Mouse (Mus musculus) lung, postnatal 10 days (tissue): ENCODE results near the gene Htt.

Source experiments
- DNase-seq: peaks from one replicate; pipeline ENCODE4 v3.0.0; 2021

The Htt gene

GRCm38 (mm10) chr5:34896697-34897453 is 135.3 kb downstream of the Htt start:
- DNase-seq: no peak

DNA sequence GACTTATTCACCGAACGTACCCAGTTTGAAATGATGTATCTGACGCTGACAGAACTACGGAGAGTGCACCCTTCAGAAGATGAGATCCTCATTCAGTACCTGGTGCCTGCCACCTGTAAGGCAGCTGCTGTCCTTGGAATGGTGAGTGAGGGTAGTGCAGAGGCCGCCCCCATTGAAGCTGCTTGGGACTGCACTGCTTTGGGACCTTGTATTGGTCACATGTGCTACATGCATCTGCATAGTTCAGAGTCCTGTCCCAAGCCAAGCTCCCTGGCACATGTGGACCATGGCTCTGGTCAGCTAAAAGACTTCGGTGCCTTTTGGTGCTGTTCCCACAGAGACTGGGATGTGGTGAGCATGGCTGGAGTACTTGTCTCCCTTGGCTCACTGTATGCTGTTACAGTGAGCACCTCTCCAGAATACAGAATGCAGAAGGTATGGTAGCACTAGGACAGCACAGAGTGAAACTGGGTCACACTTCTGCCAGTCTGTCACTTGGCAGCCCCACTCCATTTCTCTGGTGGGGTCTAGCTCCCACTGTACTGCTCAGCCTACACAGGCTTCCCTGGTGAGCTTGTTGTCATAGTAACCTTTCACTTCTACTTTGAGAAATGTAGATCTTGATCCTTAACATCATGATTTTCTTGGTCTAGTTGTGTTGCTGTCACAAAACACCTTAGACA is 138.4 kb downstream of the Htt start:
- no peak for DNase-seq

DNA sequence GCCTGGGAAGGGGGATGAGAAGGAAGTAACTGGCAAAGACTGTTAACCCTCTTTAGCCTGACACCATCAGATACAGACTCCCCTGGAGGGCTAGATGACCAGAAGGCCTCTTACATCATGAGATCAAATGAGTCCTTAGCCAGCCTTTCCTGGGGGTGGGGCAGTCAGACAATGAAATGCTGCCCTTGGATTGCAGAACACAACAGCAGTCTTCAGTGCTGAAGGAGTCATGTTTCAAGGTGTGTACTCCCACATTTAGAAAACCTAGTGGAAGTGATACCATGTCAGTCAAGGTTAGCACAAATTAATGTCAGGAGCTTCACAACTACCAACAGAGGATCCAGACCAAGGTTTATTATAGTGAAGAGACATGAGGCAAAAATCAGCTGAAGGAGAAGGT is 140.8 kb downstream of the Htt start:
- peak; percentile 33 for DNase-seq

DNA sequence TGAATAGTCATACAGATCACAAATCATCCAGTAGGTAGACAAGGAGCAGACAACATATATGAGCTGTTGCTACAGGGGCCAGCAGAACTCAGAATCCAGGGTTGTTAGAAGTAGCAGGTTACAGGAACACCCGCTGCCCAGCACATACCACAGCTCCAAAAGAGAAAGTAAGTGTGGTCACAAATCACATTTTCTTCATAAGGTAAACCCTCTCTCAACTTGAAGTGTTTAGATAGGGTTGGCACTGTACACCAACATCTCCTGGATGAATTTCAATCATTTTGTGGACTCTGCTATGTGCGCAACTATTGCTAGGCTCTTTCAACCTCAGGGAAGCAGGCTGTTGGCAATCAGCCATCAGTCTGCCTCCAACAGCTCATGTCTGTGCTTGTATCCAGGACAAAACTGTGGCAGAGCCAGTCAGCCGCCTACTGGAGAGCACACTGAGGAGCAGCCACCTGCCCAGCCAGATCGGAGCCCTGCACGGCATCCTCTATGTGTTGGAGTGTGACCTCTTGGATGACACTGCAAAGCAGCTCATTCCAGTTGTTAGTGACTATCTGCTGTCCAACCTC is 141.4 kb downstream of the Htt start:
- peak; percentile 87 for DNase-seq

- no peak for DNase-seq
Measured at GRCm38 (mm10) chr5:34904412-34904811, 142.9 kb downstream of the Htt start.

- DNase-seq: no peak
Measured at GRCm38 (mm10) chr5:34907230-34907629, 145.7 kb downstream of the Htt start.

GRCm38 (mm10) chr5:34907910-34908725 is 146.6 kb downstream of the Htt start, which contains the start of gene Msantd1:
Msantd1 (plus strand) TSS chr5:34908012.
- no peak for DNase-seq

DNA sequence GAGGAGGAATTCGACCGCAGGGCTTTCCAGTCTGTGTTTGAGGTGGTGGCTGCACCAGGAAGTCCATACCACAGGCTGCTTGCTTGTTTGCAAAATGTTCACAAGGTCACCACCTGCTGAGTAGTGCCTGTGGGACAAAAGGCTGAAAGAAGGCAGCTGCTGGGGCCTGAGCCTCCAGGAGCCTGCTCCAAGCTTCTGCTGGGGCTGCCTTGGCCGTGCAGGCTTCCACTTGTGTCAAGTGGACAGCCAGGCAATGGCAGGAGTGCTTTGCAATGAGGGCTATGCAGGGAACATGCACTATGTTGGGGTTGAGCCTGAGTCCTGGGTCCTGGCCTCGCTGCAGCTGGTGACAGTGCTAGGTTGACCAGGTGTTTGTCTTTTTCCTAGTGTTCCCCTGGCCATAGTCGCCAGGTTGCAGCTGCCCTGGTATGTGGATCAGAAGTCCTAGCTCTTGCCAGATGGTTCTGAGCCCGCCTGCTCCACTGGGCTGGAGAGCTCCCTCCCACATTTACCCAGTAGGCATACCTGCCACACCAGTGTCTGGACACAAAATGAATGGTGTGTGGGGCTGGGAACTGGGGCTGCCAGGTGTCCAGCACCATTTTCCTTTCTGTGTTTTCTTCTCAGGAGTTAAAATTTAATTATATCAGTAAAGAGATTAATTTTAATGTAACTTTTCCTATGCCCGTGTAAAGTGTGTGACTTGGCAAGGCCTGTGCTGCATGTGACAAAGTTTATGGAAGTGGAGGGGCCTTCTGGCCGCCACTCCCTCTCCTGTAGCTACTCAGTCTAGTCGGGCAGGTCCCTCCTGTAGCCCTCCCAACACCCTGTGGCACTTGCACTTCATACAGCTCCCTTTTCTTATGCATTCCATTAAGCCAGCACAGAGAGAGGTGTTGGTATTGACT is 147.4 kb downstream of the Htt start:
- peak; percentile 20 for DNase-seq

DNA sequence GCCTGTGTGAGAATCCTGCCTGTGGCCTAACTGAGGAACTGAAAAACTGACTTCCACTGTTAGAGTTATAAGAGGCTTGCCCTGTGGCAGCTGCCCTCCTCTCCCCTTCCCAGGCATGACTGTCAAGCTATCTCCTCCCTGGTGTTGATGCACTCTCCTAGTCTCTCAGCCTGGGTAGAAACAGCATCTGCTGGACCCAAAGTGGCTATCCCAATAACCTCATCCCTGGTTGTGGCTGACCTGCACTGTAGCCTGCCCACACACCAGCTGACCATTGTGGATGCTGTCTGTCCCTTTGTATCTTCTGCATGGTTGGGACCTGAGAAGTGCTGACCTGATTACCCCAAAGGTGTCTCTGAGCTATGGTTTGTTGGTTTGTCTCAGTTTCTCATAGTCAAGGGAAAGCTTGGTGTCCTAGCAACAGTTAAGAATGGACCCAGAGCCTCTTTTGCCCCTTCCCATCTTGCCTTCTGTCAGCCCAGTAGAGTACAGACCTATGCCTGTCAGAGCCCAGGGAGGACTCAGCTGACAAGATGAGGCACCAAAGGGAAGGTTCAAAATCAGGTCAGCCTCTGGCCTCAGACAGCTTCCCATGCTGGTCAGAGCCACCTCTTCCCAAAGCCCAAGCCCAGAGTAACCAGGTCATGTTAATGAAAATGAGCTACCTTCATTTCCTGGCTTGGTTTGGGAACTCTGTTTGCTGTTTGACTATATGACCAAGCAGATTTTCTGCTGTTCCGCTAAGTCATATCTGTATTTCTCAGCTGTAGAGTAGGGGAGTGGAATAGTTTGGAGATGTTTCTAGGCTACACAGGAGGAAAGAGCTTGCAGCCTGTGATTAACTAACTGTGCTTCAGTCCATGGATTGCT is 148.3 kb downstream of the Htt start:
- DNase-seq: no peak

DNA sequence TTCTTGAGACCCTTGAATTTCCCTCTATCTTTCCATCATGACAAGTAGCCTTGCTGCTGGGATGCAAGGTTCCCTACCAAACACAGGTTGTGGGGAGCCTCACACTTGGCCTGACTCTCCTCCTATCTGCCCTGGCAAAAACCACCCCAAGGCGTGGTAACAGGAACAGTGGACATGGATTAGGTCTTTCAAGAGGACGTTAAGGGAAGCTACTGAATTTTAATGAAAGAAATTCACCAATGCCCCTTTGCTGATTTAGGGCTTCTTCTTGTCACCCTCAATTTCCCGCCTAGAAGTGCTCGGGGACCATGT is 148.9 kb downstream of the Htt start:
- DNase-seq: no peak

- peak; percentile 89 for DNase-seq
Measured at GRCm38 (mm10) chr5:34915801-34916200, 154.3 kb downstream of the Htt start.

- no peak for DNase-seq
Measured at GRCm38 (mm10) chr5:34917234-34917655, 155.7 kb downstream of the Htt start.

DNA sequence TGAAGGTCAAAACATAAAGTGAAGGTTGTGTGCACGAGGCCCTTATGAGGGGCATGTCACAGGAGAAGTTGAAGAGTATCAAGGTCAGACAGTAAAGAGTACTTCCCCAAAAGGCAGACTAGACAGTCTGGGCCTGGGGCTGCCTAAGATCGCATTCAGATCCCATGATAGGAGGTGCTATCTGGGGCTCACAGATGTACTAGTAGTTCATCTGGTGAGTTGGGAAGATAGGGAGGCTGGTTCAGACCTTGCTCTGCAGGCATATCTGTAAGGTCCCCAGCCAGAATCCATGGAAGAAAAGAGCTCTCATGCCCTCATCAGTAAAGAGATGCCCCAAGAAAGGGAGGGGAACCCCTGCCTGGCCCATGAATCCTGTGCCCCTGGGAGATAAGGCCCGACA is 157.2 kb downstream of the Htt start:
- no peak for DNase-seq

DNA sequence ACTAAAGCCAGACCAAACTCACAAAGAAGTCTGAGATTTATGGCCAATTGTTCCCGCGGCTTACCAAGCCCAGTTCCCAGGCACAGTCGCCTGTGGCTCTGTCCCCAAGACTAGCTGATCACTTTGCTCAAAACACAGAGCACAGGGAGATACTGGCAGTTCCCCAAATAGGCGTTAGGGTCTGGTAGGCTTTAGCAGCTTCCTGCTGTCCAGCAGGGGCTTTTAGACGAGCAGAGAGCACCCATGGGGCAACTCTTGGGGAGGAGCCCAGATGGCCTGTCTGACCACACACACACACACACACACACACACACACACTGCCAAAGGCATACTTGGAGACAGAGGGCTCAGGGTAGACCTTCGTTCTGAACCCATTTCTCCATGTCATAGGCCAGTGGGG is 161.0 kb downstream of the Htt start:
- no peak for DNase-seq

GRCm38 (mm10) chr5:34923920-34924319 is 162.4 kb downstream of the Htt start:
- DNase-seq: no peak

- no peak for DNase-seq
Measured at GRCm38 (mm10) chr5:34924519-34924918, 163.0 kb downstream of the Htt start.

DNA sequence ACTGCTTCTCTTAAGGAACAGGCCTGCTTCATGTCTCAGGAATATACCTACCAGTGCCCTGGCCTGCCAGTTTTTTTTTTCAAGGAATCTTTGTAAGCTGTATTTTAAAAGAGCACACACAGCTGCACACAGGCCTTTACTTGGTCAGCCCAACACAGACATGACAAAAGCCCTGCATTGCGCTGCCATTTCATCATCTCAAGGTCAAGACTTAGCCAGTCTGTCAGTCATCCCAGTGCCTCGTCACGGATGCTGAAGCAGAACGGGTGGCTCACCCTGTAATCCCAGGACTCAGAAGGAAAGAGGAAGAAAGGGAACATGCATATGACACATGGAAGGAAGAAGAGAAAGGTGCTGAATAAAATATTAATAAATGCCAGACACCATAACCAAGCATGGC is 166.1 kb downstream of the Htt start:
- no peak for DNase-seq

- no peak for DNase-seq
Measured at GRCm38 (mm10) chr5:34930151-34930975, 168.8 kb downstream of the Htt start.

GRCm38 (mm10) chr5:34931091-34931490 is 169.6 kb downstream of the Htt start:
- no peak for DNase-seq
